Mouse (Mus musculus) liver, embryonic 13.5 days (tissue): ENCODE results near the gene Gm10300. TPM values are rescaled to one million over a fixed set of nuclear protein-coding genes. Genes with fewer than 3 reads are reported as not detected.

Experiments used
- ATAC-seq: fragments of 200-750 bp; cut with Nextera tagmentation; 2 replicates; pipeline ENCODE4 v1.8.0; 2017; ENCODE audit warnings: low read depth, mild to moderate bottlenecking, moderate number of reproducible peaks, moderate library complexity
- DNase-seq: peaks from one replicate; pipeline ENCODE4 v3.0.0; 2022
- H3K27ac ChIP-seq: fragments of 300-500 bp; sonication (generic); 2 replicates; pipeline ENCODE4 v1.5.1; 2015; ENCODE audit warnings: moderate library complexity, mild to moderate bottlenecking, inconsistent platforms
- H3K27me3 ChIP-seq: fragments of 300-500 bp; sonication (generic); 2 replicates; pipeline ENCODE4 v1.6.1; 2015; ENCODE audit warnings: mild to moderate bottlenecking, inconsistent platforms
- H3K36me3 ChIP-seq: fragments of 300-500 bp; sonication (generic); 2 replicates; pipeline ENCODE4 v1.6.1; 2015; ENCODE audit warnings: mild to moderate bottlenecking, inconsistent platforms
- H3K4me1 ChIP-seq: fragments of 300-500 bp; sonication (generic); replicated peaks from 2 replicates; pipeline ENCODE4 v1.6.1; 2015; ENCODE audit warnings: inconsistent platforms
- H3K4me2 ChIP-seq: fragments of 300-500 bp; sonication (generic); 2 replicates; pipeline ENCODE4 v1.6.1; 2015; ENCODE audit warnings: inconsistent platforms, mild to moderate bottlenecking, moderate library complexity
- H3K4me3 ChIP-seq: fragments of 300-500 bp; sonication (generic); replicated peaks from 2 replicates; pipeline ENCODE4 v1.5.1; 2015; ENCODE audit warnings: mild to moderate bottlenecking, inconsistent platforms
- H3K9ac ChIP-seq: fragments of 300-500 bp; sonication (generic); 2 replicates; pipeline ENCODE4 v1.6.1; 2015; ENCODE audit warnings: mild to moderate bottlenecking, inconsistent platforms
- H3K9me3 ChIP-seq: fragments of 300-500 bp; sonication (generic); replicated peaks from 2 replicates; pipeline ENCODE4 v1.6.1; 2016; ENCODE audit warnings: inconsistent platforms
- WGBS: fragments of 180-500 bp; shearing (Covaris S2); methylation state at CpG from one replicate; pipeline ENCODE4 v1.1.7; 2015; ENCODE audit not compliant: insufficient replicate concordance; 5-methylcytosine and 5-hydroxymethylcytosine counted together
- polyA plus RNA-seq: library from polyadenylated mRNA; unstranded; fragments of >200 nt; fragmentation: Nextera tagmentation; extraction: Ambion mirVana; gene quantifications from 2 replicates; pipeline ENCODE4 v1.2.1, GENCODE M21; 2015

The Gm10300 gene
- 0.39 and 0.63 TPM in 2 replicates for polyA plus RNA-seq

GRCm38 (mm10) chr4:132074077-132074932, at the start of gene Gm10300:
TSS of gene Gm10300 (plus strand) at chr4:132074697.
- H3K4me3 ChIP-seq = peak within 1 kb of the TSS; percentile 99
- under 1% methylated on average over 42 of the region's 42 CpGs for WGBS
- no peaks in the 10 kb centered on the region for H3K9me3 ChIP-seq
- H3K9ac ChIP-seq = peak within 1 kb of the TSS; percentile 97
- ATAC-seq (peak; percentile 13), DNase-seq (peak; percentile 63)
- H3K36me3 ChIP-seq = peaks cover 40% of the 10 kb centered on the region
- H3K4me1 ChIP-seq = peaks cover 85% of the 10 kb centered on the region
- H3K27ac ChIP-seq = peak within 1 kb of the TSS; percentile 100
- no peaks in the 10 kb centered on the region for H3K27me3 ChIP-seq
- peak within 1 kb of the TSS; percentile 98 for H3K4me2 ChIP-seq

- Histone ChIP-seq H3K4me2 (peak overlapping the region; percentile 33; the same call in 1 of the 2 replicates), H3K27ac (peak overlapping the region; percentile 91), H3K36me3 (peaks cover 33% of the 10 kb centered on the region), H3K9ac (peak overlapping the region; percentile 61), H3K4me3 (no peak overlapping the region), H3K9me3 (no peaks in the 10 kb centered on the region), H3K4me1 (peaks cover 88% of the 10 kb centered on the region), H3K27me3 (no peaks in the 10 kb centered on the region)
- ATAC-seq (no peak), DNase-seq (no peak)
- WGBS = 46% methylated on average over 2 of the region's 2 CpGs
Measured at GRCm38 (mm10) chr4:132025264-132025663, 49.2 kb upstream of the Gm10300 start.

DNA sequence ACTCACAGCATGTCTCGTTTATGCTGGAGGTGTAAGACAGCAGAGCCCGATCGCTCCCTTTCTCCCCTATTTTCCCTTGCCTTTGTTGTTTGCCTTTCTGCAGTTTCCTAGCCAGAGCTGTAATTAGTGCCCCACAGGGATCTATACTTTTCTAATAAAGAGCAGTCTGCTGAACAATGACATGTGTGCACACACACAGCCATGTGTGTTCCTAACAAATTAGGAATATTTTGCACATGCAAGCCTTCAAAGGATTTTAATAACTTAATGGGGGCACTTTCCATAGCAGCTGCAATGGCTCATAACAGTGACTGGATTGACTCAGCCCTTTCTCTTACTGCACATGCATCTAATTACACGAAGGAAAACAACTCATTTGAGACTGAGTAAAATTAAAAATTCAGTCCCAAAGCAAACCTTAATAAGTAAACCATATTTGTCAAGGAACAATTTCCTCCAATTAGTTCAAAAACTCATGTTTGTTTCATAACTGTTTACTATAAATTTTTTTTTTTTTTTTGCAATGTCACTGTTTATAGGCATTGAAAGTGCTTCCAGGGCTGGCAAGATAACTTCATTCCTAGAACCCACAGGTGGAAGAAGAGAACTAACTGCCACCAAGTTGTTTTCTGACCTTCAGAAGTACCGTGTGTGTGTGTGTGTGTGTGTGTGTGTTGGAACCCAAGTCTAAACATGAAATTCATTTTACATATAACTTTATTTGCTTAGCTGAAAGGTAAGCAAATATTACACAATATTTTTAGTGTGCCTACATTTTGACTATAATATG, 48.6 kb upstream of the Gm10300 start:
- peak overlapping the region; percentile 60 for H3K9ac ChIP-seq
- peaks cover 88% of the 10 kb centered on the region for H3K4me1 ChIP-seq
- H3K27ac ChIP-seq = peak overlapping the region; percentile 91
- H3K27me3 ChIP-seq = no peaks in the 10 kb centered on the region
- H3K36me3 ChIP-seq = peaks cover 33% of the 10 kb centered on the region
- ATAC-seq = peak; percentile 74
- DNase-seq = no peak
- WGBS = 46% methylated on average over 5 of the region's 5 CpGs
- peak overlapping the region; percentile 33 for H3K4me2 ChIP-seq
- no peak overlapping the region for H3K4me3 ChIP-seq
- H3K9me3 ChIP-seq = no peaks in the 10 kb centered on the region

DNA sequence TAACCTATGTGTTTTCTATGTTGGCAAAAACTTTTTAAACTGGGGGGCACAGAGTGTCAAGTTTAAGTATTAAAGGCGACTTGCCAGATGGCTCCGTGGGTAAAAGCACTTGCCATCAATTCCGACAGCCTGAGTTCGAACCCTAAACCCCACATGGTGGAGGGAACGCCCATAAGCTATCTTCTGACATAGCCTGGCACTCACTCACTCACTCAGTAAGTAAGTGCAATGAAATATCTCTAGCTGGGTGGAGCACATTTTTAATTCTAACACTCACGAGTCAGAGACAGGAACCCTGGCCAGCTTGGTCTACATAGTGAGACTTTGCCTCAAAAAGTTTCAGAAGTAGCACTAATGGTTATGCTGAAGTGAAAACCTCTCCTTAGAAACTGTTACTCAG, 47.3 kb upstream of the Gm10300 start:
- 33% methylated on average over 6 of the region's 6 CpGs for WGBS
- peak overlapping the region; percentile 95 for H3K27ac ChIP-seq
- ATAC-seq = peak; percentile 88
- H3K9ac ChIP-seq = peak overlapping the region; percentile 56
- H3K4me3 ChIP-seq = no peak overlapping the region
- peak overlapping the region; percentile 54 for H3K4me2 ChIP-seq
- H3K9me3 ChIP-seq = no peaks in the 10 kb centered on the region
- peaks cover 35% of the 10 kb centered on the region for H3K36me3 ChIP-seq
- H3K4me1 ChIP-seq = peaks cover 91% of the 10 kb centered on the region
- H3K27me3 ChIP-seq = no peaks in the 10 kb centered on the region
- no peak for DNase-seq

GRCm38 (mm10) chr4:132027806-132028205, 46.7 kb upstream of the Gm10300 start:
- no peaks in the 10 kb centered on the region for H3K27me3 ChIP-seq
- DNase-seq (no peak), ATAC-seq (no peak)
- H3K36me3 ChIP-seq = peaks cover 32% of the 10 kb centered on the region
- H3K4me2 ChIP-seq = peak overlapping the region; percentile 54
- 98% methylated on average over 1 of the region's 1 CpGs for WGBS
- peaks cover 92% of the 10 kb centered on the region for H3K4me1 ChIP-seq
- peak overlapping the region; percentile 56 for H3K9ac ChIP-seq
- H3K9me3 ChIP-seq = no peaks in the 10 kb centered on the region
- peak overlapping the region; percentile 95 for H3K27ac ChIP-seq
- H3K4me3 ChIP-seq = no peak overlapping the region

DNA sequence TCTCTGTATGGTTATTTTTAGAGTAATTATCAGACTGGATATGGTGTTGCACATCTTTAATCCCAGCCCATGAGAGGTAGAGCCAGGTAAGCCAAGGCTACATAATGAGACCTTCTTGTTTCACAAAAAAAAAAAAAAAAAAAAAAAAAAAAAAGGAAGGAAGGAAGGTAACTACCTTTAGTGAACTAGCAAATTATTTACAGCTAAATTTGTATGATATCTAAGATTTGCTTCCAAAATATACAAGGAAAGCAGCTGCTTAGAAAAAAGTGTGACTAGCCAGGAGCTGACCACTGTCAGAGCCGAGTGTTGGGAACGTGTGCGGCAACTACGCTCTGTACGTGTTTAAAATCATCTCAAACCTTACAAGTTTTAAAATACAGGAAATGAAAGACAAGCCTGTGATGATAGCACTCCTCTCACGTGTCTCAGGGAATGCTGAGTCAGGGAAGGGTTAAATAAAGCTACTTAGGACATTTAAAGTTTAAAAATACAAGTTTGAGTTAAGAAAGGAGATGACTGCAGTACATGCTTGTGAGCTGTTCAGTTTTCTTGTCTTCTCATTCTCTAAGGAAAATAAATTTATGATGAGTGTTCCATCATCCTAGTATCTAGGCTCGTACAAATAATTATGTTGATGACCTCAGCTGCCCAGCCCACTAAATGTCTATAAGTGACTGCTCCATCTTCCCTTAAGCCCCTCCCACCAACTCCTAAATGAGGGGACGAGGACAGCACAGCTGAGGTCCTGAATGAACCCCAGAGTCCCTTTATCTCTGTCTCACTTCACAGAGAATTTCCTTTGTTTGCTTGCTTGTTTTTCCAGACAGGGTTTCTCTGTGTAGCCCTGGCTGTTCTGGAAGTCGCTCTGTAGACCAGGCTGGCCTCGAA, 44.4 kb upstream of the Gm10300 start:
- whole genome bisulfite sequencing = 23% methylated on average over 10 of the region's 10 CpGs

DNA sequence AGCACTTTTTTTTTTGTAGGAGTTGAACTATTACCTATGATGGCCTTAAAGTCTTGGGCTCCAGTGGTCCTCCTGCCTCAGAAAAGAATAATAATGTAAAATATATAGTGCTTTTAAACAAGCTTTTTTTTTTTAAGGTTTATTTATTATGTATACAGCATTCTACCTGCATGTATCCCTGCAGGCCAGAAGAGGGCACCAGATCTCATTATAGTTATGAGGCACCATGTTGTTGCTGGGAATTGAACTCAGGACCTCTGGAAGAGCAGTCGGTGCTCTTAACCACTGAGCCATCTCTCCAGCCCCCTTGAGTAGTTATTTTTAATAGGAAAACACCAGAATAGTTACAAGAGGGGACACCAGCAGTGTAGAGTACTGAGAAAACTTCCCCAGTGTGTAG, 41.3 kb upstream of the Gm10300 start:
- Histone ChIP-seq H3K4me3 (no peak overlapping the region), H3K27me3 (no peaks in the 10 kb centered on the region), H3K9ac (no peak overlapping the region), H3K4me1 (peaks cover 88% of the 10 kb centered on the region), H3K9me3 (no peaks in the 10 kb centered on the region), H3K4me2 (no peak overlapping the region), H3K27ac (peak overlapping the region; percentile 95), H3K36me3 (peaks cover 43% of the 10 kb centered on the region)
- WGBS = 74% methylated on average over 1 of the region's 1 CpGs
- no peak for DNase-seq
- no peak for ATAC-seq

More for the DNA sequence above, 44.4 kb upstream of the Gm10300 start:
- H3K27ac ChIP-seq = peak overlapping the region; percentile 95
- H3K9ac ChIP-seq = peak overlapping the region; percentile 50
- H3K4me3 ChIP-seq = no peak overlapping the region
- DNase-seq = no peak
- peak overlapping the region; percentile 27 for H3K4me2 ChIP-seq
- peaks cover 28% of the 10 kb centered on the region for H3K36me3 ChIP-seq
- peaks cover 89% of the 10 kb centered on the region for H3K4me1 ChIP-seq
- no peaks in the 10 kb centered on the region for H3K27me3 ChIP-seq
- H3K9me3 ChIP-seq = no peaks in the 10 kb centered on the region
- peak; percentile 40; the same call in 1 of the 2 replicates for ATAC-seq

GRCm38 (mm10) chr4:132034242-132034641, 40.3 kb upstream of the Gm10300 start:
- Histone ChIP-seq H3K9ac (peak overlapping the region; percentile 14; the same call in 1 of the 2 replicates), H3K4me2 (no peak overlapping the region), H3K4me3 (no peak overlapping the region), H3K27me3 (no peaks in the 10 kb centered on the region), H3K27ac (peak overlapping the region; percentile 48; the same call in 1 of the 2 replicates), H3K9me3 (no peaks in the 10 kb centered on the region), H3K36me3 (peaks cover 45% of the 10 kb centered on the region), H3K4me1 (peaks cover 88% of the 10 kb centered on the region)
- ATAC-seq = no peak
- no peak for DNase-seq
- WGBS = 80% methylated on average over 2 of the region's 2 CpGs

DNA sequence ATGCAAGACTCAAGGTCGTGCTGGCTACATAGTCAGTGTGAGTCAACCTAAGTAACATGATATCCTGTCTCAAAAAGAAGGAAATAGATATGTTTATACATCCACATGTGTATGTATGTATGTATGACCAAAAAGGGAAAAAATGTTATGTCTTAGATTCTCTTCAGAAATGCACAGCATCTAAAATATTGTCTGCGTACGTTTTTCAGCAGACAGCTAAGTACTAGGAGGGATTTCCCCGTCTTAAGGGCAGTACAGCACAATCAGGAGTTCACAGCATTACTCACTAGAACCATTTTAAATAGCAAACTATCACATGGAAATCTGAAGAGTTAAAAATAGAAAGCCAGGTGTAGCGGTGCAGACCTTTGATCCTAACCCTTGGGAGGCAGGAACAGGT, 37.4 kb upstream of the Gm10300 start:
- WGBS = 76% methylated on average over 5 of the region's 5 CpGs
- Histone ChIP-seq H3K4me3 (no peak overlapping the region), H3K4me1 (peaks cover 88% of the 10 kb centered on the region), H3K36me3 (peaks cover 43% of the 10 kb centered on the region), H3K4me2 (no peak overlapping the region), H3K9ac (no peak overlapping the region), H3K27me3 (no peaks in the 10 kb centered on the region), H3K9me3 (no peaks in the 10 kb centered on the region), H3K27ac (no peak overlapping the region)
- no peak for DNase-seq
- no peak for ATAC-seq

- Histone ChIP-seq H3K4me1 (peaks cover 88% of the 10 kb centered on the region), H3K9me3 (no peaks in the 10 kb centered on the region), H3K27ac (peak overlapping the region; percentile 83; the same call in 1 of the 2 replicates), H3K36me3 (peaks cover 41% of the 10 kb centered on the region), H3K27me3 (no peaks in the 10 kb centered on the region), H3K4me3 (no peak overlapping the region), H3K9ac (no peak overlapping the region), H3K4me2 (no peak overlapping the region)
- WGBS = 72% methylated on average over 7 of the region's 7 CpGs
- ATAC-seq (no peak), DNase-seq (no peak)
Measured at GRCm38 (mm10) chr4:132037991-132038390, 36.5 kb upstream of the Gm10300 start.
